Mouse (Mus musculus): ENCODE data around the gene Me3. TPM values are rescaled to one million over a fixed set of nuclear protein-coding genes. Genes with fewer than 3 reads are reported as not detected.

The Me3 gene
- polyA plus RNA-seq, 1 experiment from 2014 or later, result 2.5 TPM

DNA sequence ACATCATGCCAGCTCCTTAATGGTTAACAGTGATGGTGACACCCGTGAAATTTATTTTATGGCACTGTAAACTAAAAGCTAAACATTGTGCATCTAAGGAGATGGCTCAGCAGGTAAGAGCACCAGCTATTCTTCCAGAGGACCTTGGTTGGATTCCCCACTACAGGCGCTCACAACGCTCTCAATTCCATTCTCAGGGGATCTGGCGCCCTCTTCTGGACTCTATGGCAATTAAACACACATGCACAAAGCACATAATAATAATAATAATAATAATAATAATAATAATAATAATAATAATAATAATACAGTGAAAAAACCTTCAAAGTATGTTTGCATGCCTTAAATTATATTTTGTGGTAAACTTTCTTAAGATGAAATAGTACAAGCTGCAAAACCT, 259.7 kb downstream of the Me3 start:
- no peak overlapping the region for H3K4me3 ChIP-seq (replicated peaks)
- H3K36me3 ChIP-seq, result no peaks in the 10 kb centered on the region
- H3K9ac ChIP-seq (replicated peaks), result no peak overlapping the region
- H3K27ac ChIP-seq, result no peak overlapping the region
- no peak for ATAC-seq
- H3K9me3 ChIP-seq, result no peaks in the 10 kb centered on the region
- no peaks in the 10 kb centered on the region for H3K27me3 ChIP-seq
- WGBS, result 36% methylated on average over 4 of the region's 4 CpGs
- no peaks in the 10 kb centered on the region for H3K4me1 ChIP-seq (replicated peaks)
- H3K4me2 ChIP-seq (replicated peaks), result no peak overlapping the region

DNA sequence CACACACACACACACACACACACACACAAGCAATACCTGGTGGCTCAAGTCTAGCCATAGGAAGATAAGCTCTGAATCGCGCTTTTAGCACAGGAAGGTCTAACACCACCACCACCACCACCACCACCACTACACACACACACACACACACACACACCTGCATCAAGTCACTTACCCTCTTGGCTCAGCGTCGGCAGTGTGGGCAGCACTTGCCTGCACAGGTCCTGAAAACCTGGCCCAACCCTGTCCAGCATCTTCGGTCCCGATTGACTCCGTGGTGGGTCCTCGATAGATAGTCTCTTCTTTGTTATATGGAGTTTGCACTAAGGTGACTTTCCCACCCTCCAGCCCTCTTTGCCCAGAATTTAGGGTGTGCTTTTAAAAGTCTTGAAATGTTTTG, 270.8 kb downstream of the Me3 start:
- no peak overlapping the region for H3K4me3 ChIP-seq (replicated peaks)
- no peak overlapping the region for H3K9ac ChIP-seq (replicated peaks)
- WGBS, result 87% methylated on average over 8 of the region's 8 CpGs
- no peaks in the 10 kb centered on the region for H3K27me3 ChIP-seq
- H3K36me3 ChIP-seq, result no peaks in the 10 kb centered on the region
- peak; percentile 61 for ATAC-seq
- H3K27ac ChIP-seq, result no peak overlapping the region
- H3K9me3 ChIP-seq, result no peaks in the 10 kb centered on the region
- H3K4me1 ChIP-seq (replicated peaks), result peaks cover 8% of the 10 kb centered on the region
- peak overlapping the region; percentile 41; the same call in 1 of the 2 replicates for H3K4me2 ChIP-seq (replicated peaks)

- Histone ChIP-seq H3K9me3 (no peaks in the 10 kb centered on the region), H3K4me2 (replicated peaks) (peak within 1 kb of the TSS; percentile 41), H3K27ac (no peak within 1 kb of the TSS), H3K4me1 (replicated peaks) (peaks cover 8% of the 10 kb centered on the region), H3K27me3 (no peaks in the 10 kb centered on the region), H3K4me3 (replicated peaks) (no peak within 1 kb of the TSS), H3K9ac (replicated peaks) (no peak within 1 kb of the TSS), H3K36me3 (no peaks in the 10 kb centered on the region)
- ATAC-seq, result peak; percentile 86
- 22% methylated on average over 22 of the region's 22 CpGs for WGBS
These were observed 271.5 kb downstream of the Me3 start, which contains the start of gene Ccdc81 for GRCm38 (mm10) chr7:89903442-89904343. Gene Ccdc81 (minus strand): TSS chr7:89903629.

Other genes with a start within 250 kb of the Me3 start
- 18.2 and 21.4 TPM in 2 replicates for gene Tmem135, start 228.2 kb upstream of the Me3 start, polyA plus RNA-seq (2015; fragmentation: Nextera tagmentation; extraction: Ambion mirVana)
- 1.2 and 1.3 TPM in 2 replicates for gene Fzd4, start 228.0 kb upstream of the Me3 start, polyA plus RNA-seq (2015; fragmentation: Nextera tagmentation; extraction: Ambion mirVana)
- gene Prss23, start 105.2 kb upstream of the Me3 start, polyA plus RNA-seq (2015; fragmentation: Nextera tagmentation; extraction: Ambion mirVana), result 12.6 and 14.4 TPM in 2 replicates

Data from midbrain, embryonic 13.5 days (tissue).